Mouse (Mus musculus) liver, embryonic 16.5 days (tissue): ENCODE results near the gene Cnn3. TPM values are rescaled to one million over a fixed set of nuclear protein-coding genes. Genes with fewer than 3 reads are reported as not detected.

Experiments
- ATAC-seq: fragments of 200-750 bp; cut with Nextera tagmentation; 2 replicates; pipeline ENCODE4 v1.8.0; 2017; ENCODE audit warnings: low read depth, mild to moderate bottlenecking, moderate number of reproducible peaks, moderate library complexity
- H3K27ac ChIP-seq: fragments of 300-500 bp; sonication (generic); 2 replicates; pipeline ENCODE4 v1.5.1; 2014; ENCODE audit warnings: mild to moderate bottlenecking, low read length
- H3K27me3 ChIP-seq: fragments of 300-500 bp; sonication (generic); 2 replicates; pipeline ENCODE4 v1.6.1; 2014; ENCODE audit warnings: low read depth, low read length, mixed read lengths; ENCODE audit not compliant: control insufficient read depth, insufficient read depth
- H3K36me3 ChIP-seq: fragments of 300-500 bp; sonication (generic); 2 replicates; pipeline ENCODE4 v1.6.1; 2014; ENCODE audit warnings: mild to moderate bottlenecking; ENCODE audit not compliant: control insufficient read depth, insufficient read depth
- H3K4me1 ChIP-seq: fragments of 300-500 bp; sonication (generic); 2 replicates; pipeline ENCODE4 v1.6.1; 2014; ENCODE audit warnings: low read depth, low read length, mixed read lengths; ENCODE audit not compliant: control insufficient read depth
- H3K4me2 ChIP-seq: fragments of 300-500 bp; sonication (generic); 2 replicates; pipeline ENCODE4 v1.6.1; 2014; ENCODE audit warnings: low read depth, low read length, mixed read lengths
- H3K4me3 ChIP-seq: fragments of 300-500 bp; sonication (generic); 2 replicates; pipeline ENCODE4 v1.5.1; 2014; ENCODE audit warnings: low read depth, mild to moderate bottlenecking, low read length
- H3K9ac ChIP-seq: fragments of 300-500 bp; sonication (generic); 2 replicates; pipeline ENCODE4 v1.6.1; 2014; ENCODE audit warnings: low read depth, low read length
- H3K9me3 ChIP-seq: fragments of 300-500 bp; sonication (generic); replicated peaks from 2 replicates; pipeline ENCODE4 v1.6.1; 2016; ENCODE audit warnings: low read length; ENCODE audit not compliant: control insufficient read depth
- WGBS: fragments of 180-500 bp; shearing (Covaris S2); extraction: QIAGEN DNeasy Blood & Tissue Kit; methylation state at CpG from one replicate; pipeline ENCODE4 v1.1.7; 2014; ENCODE audit not compliant: insufficient replicate concordance; 5-methylcytosine and 5-hydroxymethylcytosine counted together
- polyA plus RNA-seq: library from polyadenylated mRNA; unstranded; fragments of >200 nt; fragmentation: Nextera tagmentation; extraction: Ambion mirVana; gene quantifications from 2 replicates; pipeline ENCODE4 v1.2.1, GENCODE M21; 2015

Cnn3 gene
- 100.0 and 103 TPM in 2 replicates for polyA plus RNA-seq

- H3K4me1 ChIP-seq, result peaks cover 17% of the 10 kb centered on the region
- no peaks in the 10 kb centered on the region for H3K9me3 ChIP-seq
- peak within 1 kb of the TSS; percentile 70 for H3K4me3 ChIP-seq
- H3K27ac ChIP-seq, result peak within 1 kb of the TSS; percentile 80
- H3K36me3 ChIP-seq, result no peaks in the 10 kb centered on the region
- peak; percentile 91 for ATAC-seq
- H3K4me2 ChIP-seq, result peak within 1 kb of the TSS; percentile 80
- H3K9ac ChIP-seq, result peak within 1 kb of the TSS; percentile 74
- WGBS, result 1% methylated on average over 58 of the region's 66 CpGs
- H3K27me3 ChIP-seq, result peaks cover 8% of the 10 kb centered on the region
These were observed at the start of gene Cnn3 for GRCm38 (mm10) chr3:121425861-121426620. Gene Cnn3 (plus strand): TSS chr3:121426497.

DNA sequence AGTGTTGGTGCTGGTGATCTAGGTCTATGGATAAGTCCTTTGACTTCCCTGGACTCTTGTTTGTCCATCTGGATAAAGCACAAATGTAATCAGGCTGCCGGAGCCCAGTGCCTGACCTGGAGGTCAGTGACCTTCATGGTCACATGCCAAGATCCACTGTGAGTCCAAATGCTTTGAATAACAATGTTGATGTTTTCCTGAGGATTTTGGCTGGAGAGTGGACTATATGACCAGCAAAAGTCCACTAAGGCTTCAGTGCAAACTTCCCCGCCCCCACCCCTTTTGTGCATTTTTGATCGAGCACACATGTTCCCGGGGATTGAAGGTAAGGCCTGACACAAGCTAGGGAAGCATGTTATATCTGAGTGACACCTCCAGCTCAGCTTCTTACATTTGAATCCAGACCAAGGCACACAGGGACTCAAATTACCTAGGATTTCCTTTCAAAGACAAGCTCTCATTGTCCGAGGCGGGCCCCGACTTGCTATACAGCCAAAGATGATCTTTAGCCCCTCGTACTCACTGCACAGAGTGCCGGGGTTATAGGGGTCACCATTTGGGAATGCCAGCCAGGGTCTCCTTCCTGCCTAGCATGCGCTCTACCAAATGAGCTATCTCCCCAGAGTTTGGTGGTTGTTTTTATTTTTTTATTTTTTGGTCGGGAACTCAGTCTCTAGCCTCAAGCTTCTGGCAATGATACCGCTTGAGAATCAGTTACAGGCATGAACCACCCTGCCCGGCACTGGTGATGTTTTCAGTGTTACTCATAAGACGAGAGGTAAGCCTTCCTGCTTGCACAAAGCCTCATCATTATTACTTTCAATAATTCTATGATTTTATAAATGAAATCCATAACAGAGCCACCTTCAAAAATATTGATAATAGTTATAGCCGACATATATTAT lies 47.3 kb upstream of the Cnn3 start:
- peak; percentile 79 for ATAC-seq
- Histone ChIP-seq H3K27ac (peak overlapping the region; percentile 57), H3K27me3 (no peaks in the 10 kb centered on the region), H3K9ac (no peak overlapping the region), H3K36me3 (no peaks in the 10 kb centered on the region), H3K4me2 (no peak overlapping the region), H3K4me3 (no peak overlapping the region), H3K4me1 (peaks cover 2% of the 10 kb centered on the region), H3K9me3 (no peaks in the 10 kb centered on the region)
- WGBS, result 64% methylated on average over 15 of the region's 15 CpGs

GRCm38 (mm10) chr3:121379699-121380098 lies 46.6 kb upstream of the Cnn3 start:
- H3K4me2 ChIP-seq, result no peak overlapping the region
- H3K4me3 ChIP-seq, result no peak overlapping the region
- H3K27me3 ChIP-seq, result no peaks in the 10 kb centered on the region
- no peaks in the 10 kb centered on the region for H3K9me3 ChIP-seq
- ATAC-seq, result no peak
- H3K9ac ChIP-seq, result no peak overlapping the region
- H3K4me1 ChIP-seq, result peaks cover 2% of the 10 kb centered on the region
- H3K27ac ChIP-seq, result no peak overlapping the region
- WGBS, result 63% methylated on average over 5 of the region's 5 CpGs
- no peaks in the 10 kb centered on the region for H3K36me3 ChIP-seq

DNA sequence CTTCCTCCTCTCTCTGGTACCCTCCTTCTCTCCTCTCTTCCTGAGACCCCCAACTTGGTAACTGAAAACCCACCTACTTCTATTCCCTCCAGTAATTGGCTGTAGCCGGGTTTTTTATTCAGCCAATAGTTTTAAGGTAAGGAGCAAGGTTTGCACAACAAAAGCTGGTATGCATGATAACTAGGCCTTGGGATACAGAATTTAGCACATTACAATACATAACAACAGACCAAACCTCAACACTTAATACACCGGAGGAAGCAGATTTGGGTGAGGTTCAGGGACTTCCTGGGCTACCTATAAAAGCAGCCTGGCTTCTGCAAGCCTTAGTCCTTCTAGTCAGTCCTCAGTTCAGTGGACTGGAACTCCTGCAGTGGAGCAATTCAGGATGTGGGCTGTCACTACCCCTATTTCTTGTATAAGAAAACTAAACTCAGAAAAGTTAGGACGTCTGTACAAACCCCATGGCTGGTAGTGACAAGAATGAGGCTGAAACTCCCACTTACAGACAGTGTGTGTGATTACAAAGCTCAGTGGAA lies 38.8 kb upstream of the Cnn3 start:
- H3K4me2 ChIP-seq, result no peak overlapping the region

GRCm38 (mm10) chr3:121389366-121389765 lies 36.9 kb upstream of the Cnn3 start:
- Histone ChIP-seq H3K36me3 (no peaks in the 10 kb centered on the region), H3K27ac (no peak overlapping the region), H3K4me3 (no peak overlapping the region), H3K9ac (no peak overlapping the region), H3K4me1 (no peaks in the 10 kb centered on the region; the same call in 1 of the 2 replicates), H3K27me3 (no peaks in the 10 kb centered on the region), H3K4me2 (no peak overlapping the region), H3K9me3 (no peaks in the 10 kb centered on the region)
- ATAC-seq, result peak; percentile 47
- 37% methylated on average over 8 of the region's 8 CpGs for WGBS

More for the DNA sequence above, 38.8 kb upstream of the Cnn3 start:
- 49% methylated on average over 3 of the region's 3 CpGs for WGBS
- Histone ChIP-seq H3K4me3 (no peak overlapping the region), H3K9ac (no peak overlapping the region), H3K36me3 (no peaks in the 10 kb centered on the region), H3K27ac (no peak overlapping the region), H3K4me1 (no peaks in the 10 kb centered on the region; the same call in 1 of the 2 replicates), H3K9me3 (no peaks in the 10 kb centered on the region), H3K27me3 (no peaks in the 10 kb centered on the region)
- ATAC-seq, result no peak

GRCm38 (mm10) chr3:121389860-121390530 lies 36.3 kb upstream of the Cnn3 start:
- Histone ChIP-seq H3K9me3 (no peaks in the 10 kb centered on the region), H3K36me3 (no peaks in the 10 kb centered on the region), H3K4me1 (no peaks in the 10 kb centered on the region; the same call in 1 of the 2 replicates), H3K9ac (no peak overlapping the region), H3K27me3 (no peaks in the 10 kb centered on the region), H3K4me3 (no peak overlapping the region), H3K4me2 (no peak overlapping the region), H3K27ac (no peak overlapping the region)
- ATAC-seq, result no peak
- WGBS, result 62% methylated on average over 17 of the region's 17 CpGs

GRCm38 (mm10) chr3:121390724-121391123 lies 35.6 kb upstream of the Cnn3 start:
- H3K27me3 ChIP-seq, result no peaks in the 10 kb centered on the region
- no peak overlapping the region for H3K27ac ChIP-seq
- H3K4me2 ChIP-seq, result no peak overlapping the region
- no peak overlapping the region for H3K9ac ChIP-seq
- no peaks in the 10 kb centered on the region for H3K9me3 ChIP-seq
- H3K36me3 ChIP-seq, result no peaks in the 10 kb centered on the region
- 74% methylated on average over 7 of the region's 7 CpGs for WGBS
- H3K4me1 ChIP-seq, result no peaks in the 10 kb centered on the region; the same call in 1 of the 2 replicates
- no peak for ATAC-seq
- no peak overlapping the region for H3K4me3 ChIP-seq

DNA sequence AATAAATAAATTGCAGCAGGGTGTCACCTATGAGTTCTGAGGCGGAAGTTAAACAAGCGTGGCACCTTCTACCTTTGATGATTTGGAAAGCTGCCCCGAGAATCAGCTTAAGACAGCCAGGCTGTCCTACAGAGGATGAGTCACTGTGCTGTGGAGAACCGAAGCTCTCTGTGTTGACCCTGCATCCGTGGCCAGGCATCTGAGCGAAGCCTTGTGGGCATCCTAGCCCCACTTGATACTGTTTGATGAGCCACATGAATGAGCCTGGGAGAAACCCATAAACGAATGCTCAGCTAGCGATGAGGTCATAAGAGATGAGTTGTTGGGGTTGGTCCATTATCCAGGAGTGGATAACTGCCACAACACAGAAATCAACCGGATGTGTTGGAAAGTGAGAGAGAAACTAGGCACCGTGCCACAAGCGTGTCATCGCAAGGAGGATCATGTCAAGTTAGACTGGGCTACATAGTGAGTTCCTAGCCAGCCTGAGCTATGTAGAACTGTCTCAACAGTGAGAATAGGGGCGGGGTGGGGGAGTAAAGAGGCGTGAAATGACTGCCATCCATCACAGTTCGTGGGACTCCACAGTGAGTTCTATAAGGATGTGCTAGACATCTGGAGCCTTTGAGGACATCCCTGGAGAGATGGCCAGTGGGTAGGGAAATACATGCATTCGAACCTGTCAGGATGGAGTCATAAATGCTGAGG lies 30.6 kb upstream of the Cnn3 start:
- no peak overlapping the region for H3K4me3 ChIP-seq
- no peaks in the 10 kb centered on the region for H3K9me3 ChIP-seq
- H3K4me2 ChIP-seq, result no peak overlapping the region
- no peak overlapping the region for H3K27ac ChIP-seq
- WGBS, result 72% methylated on average over 16 of the region's 16 CpGs
- no peaks in the 10 kb centered on the region for H3K27me3 ChIP-seq
- no peak for ATAC-seq
- no peaks in the 10 kb centered on the region for H3K36me3 ChIP-seq
- no peak overlapping the region for H3K9ac ChIP-seq
- no peaks in the 10 kb centered on the region for H3K4me1 ChIP-seq
